8 mouse cellular contexts compared by ENCODE assay signal in genomic region chr2:148443249-148443958, GRCm38 (mm10). TPM values are rescaled to one million over a fixed set of nuclear protein-coding genes. Genes with fewer than 3 reads are reported as not detected.
DNase-seq lines count a peak whose midpoint lies in the region; ATAC-seq lines count a peak whose summit lies in the region.

Gene Cd93, minus strand, starts transcription at chr2:148443563.

- H3K36me3 ChIP-seq in heart, embryonic 11.5 days (ENCODE audit: control insufficient read depth, insufficient read depth, low read length), result no peaks in the 10 kb centered on the region
- H3K36me3 ChIP-seq in kidney, embryonic 15.5 days, result no peaks in the 10 kb centered on the region

- H3K9me3 ChIP-seq in heart, embryonic 11.5 days (replicated peaks; ENCODE audit: control insufficient read depth, low read length), result no peaks in the 10 kb centered on the region
- H3K9me3 ChIP-seq in kidney, embryonic 15.5 days (replicated peaks), result no peaks in the 10 kb centered on the region

- H3K27ac ChIP-seq in heart, embryonic 11.5 days (ENCODE audit: low read depth, low read length), result peak within 1 kb of the TSS; percentile 82
- H3K27ac ChIP-seq in kidney, embryonic 15.5 days, result peak within 1 kb of the TSS; percentile 76

- H3K9ac ChIP-seq in heart, embryonic 11.5 days (ENCODE audit: low read depth, low read length), result peak within 1 kb of the TSS; percentile 44
- H3K9ac ChIP-seq in kidney, embryonic 15.5 days, result peak within 1 kb of the TSS; percentile 11; the same call in 1 of the 2 replicates

- no peaks in the 10 kb centered on the region for H3K27me3 ChIP-seq in heart, embryonic 11.5 days (ENCODE audit: control insufficient read depth, insufficient read depth, low read length)
- no peaks in the 10 kb centered on the region for H3K27me3 ChIP-seq in kidney, embryonic 15.5 days

- peak within 1 kb of the TSS; percentile 56 for H3K4me2 ChIP-seq in heart, embryonic 11.5 days
- H3K4me2 ChIP-seq in kidney, embryonic 15.5 days, result peak within 1 kb of the TSS; percentile 34

- 23% methylated on average over 13 of the region's 13 CpGs for WGBS in heart, embryonic 11.5 days (ENCODE audit: insufficient replicate concordance)
- WGBS in kidney, embryonic 15.5 days, result 38% methylated on average over 13 of the region's 13 CpGs

- peaks cover 4% of the 10 kb centered on the region; the same call in 1 of the 2 replicates for H3K4me1 ChIP-seq in heart, embryonic 11.5 days (ENCODE audit: control insufficient read depth, insufficient read depth, low read length)
- peaks cover 8% of the 10 kb centered on the region for H3K4me1 ChIP-seq in kidney, embryonic 15.5 days

- peak within 1 kb of the TSS; percentile 35 for H3K4me3 ChIP-seq in heart, embryonic 11.5 days (ENCODE audit: low read depth, low read length)
- peak within 1 kb of the TSS; percentile 36 for H3K4me3 ChIP-seq in kidney, embryonic 15.5 days (replicated peaks)

- peak; percentile 23 to 37 for DNase-seq in adrenal gland, adult 18-20 months (ENCODE audit: low spot score in 2 of 2)
- peak; percentile 69 for DNase-seq in lung, postnatal 14 days
- DNase-seq in spleen, postnatal 10 days (ENCODE audit: low spot score in 2 of 2), result peak; percentile 23 to 54
- no peak for DNase-seq in right cerebral cortex, postnatal 4 days
- no peak for DNase-seq in ovary, postnatal 14 days (ENCODE audit: low spot score)

- peak; percentile 73 for ATAC-seq in common myeloid progenitor, adult 5-6 weeks (replicated peaks; ENCODE audit: low read depth, poor library complexity, severe bottlenecking)
- peak; percentile 66 for ATAC-seq in heart, embryonic 11.5 days (replicated peaks; ENCODE audit: insufficient number of reproducible peaks, low FRiP score, low TSS enrichment)
- ATAC-seq in kidney, embryonic 15.5 days (replicated peaks; ENCODE audit: low FRiP score), result peak; percentile 84

RNA-seq across cellular contexts. Expression of gene Cd93, which starts in this region (rescaled TPM):
- total RNA-seq in adrenal gland, adult 18-20 months (2021), result 10 to 100 TPM; 17.0 to 30.3 TPM
- 118 TPM in 2 replicates for total RNA-seq in common myeloid progenitor, adult 5-6 weeks (2017)
- polyA plus RNA-seq in heart, embryonic 11.5 days (2014; fragmentation: Nextera tagmentation; extraction: Ambion mirVana), result 22.9 and 23.1 TPM in 2 replicates
- polyA plus RNA-seq in kidney, embryonic 15.5 days (2015; fragmentation: Nextera tagmentation; extraction: Ambion mirVana), result 16.3 and 17.1 TPM in 2 replicates

Comparison
In these comparisons a context has a peak if more than half of its experiments do, and no peak if none do; other contexts are left out.
1. DNase-seq: peak in adrenal gland, adult 18-20 months (2 of 2), lung, postnatal 14 days (single experiment) and spleen, postnatal 10 days (2 of 2); none in right cerebral cortex, postnatal 4 days (single experiment) and ovary, postnatal 14 days (single experiment).
2. Peak in every context shown above with its lines, with median percentiles within 50 percentile points of each other: ATAC-seq.